Mouse (Mus musculus) right cerebral cortex, adult 2 months (tissue): ENCODE results near the gene Ccdc171.

Experiments used
- DNase-seq, 2 experiments: peaks; one replicate each; pipeline ENCODE4 v3.0.0; 2021 to 2022; ENCODE audit warnings: low spot score in 2 of 2

Ccdc171 gene

DNA sequence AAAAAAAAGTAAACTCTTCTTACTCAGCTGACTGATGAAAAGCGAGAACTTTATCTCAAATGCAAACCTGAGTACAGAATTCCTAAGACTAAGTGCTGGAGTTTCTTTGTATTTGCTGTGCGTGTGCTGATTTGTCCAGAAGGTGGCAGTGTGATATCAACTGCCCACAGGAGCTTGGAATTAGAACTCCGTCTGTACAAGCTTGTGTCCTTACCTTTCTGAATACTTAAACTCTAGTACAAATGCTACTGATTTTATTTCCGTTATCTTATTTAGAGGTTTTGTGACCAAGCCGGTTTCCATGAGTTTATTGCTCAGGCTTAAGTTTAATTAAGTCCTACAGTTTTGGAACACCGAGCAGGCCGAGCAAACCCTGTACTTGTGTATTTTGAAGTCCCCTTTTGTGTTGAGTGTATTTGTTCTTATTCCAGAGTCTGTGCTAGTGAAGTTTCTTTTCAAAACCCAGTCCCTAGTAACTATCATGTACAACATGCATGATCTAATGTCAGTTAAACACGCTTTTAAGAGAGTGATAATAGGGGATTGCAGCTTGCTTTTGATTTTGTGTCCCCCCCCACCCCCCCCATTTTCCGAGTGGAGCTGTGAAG, 269.1 kb downstream of the Ccdc171 start:
- peak; percentile 68 to 72 for DNase-seq

GRCm38 (mm10) chr4:83794930-83795459, 269.6 kb downstream of the Ccdc171 start:
- DNase-seq: no peak

- DNase-seq: no peak
Observed at GRCm38 (mm10) chr4:83797976-83798375, 272.6 kb downstream of the Ccdc171 start.

GRCm38 (mm10) chr4:83798674-83799430, 273.5 kb downstream of the Ccdc171 start:
- DNase-seq: no peak

GRCm38 (mm10) chr4:83800402-83800801, 275.1 kb downstream of the Ccdc171 start:
- no peak for DNase-seq

DNA sequence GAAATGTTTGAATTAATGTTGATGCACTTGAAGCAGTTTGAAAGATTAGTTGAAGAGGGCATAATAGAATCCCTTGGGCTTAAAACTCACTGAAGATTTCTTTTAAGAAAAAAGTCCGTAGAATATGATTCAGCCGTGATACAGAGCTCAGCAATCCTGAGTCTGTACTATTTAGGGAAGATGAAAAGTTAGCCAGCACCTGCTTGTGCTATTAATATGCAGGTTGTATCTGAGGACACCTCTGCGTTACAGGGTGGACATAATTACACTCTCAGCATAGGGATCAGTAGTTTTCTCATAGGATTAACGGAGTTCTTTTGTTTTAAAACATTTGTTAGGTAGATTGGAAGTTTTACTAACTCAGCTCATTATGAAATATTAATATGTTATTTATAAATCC, 291.6 kb downstream of the Ccdc171 start:
- no peak for DNase-seq

DNA sequence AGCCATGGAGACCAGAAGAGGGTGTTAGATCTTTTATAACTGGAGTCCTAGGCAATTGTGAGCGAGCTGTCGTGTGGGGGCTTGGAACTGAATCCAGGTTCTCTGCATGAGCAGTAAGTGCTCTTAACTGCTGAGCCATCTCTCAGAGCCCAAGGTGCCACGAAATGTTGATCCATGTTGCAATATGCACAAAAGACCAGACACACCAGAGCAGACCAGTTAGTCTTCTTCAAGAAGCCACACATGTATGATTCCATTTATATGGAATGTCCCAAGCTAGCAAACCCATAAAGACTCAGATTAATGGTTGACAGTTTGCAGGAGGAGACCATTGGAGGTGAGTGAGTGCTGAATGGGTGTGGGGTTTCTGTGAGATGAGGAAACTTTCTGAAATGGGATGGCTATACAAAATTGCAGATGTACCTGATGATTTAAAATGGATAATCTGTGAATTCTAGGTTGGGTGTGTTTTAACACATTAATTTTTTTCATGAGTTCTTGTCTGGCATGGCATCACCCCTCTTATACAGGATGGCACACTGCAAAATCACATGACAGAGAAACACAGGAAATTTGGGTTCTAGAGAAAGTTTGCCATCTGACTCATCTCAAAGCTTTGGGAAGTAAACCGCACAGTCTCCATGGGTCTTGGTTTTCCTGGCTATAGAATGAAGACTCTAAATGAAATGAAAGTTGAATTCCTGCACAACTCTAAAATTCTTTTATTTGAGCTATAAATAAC, 304.5 kb downstream of the Ccdc171 start:
- DNase-seq: no peak

- DNase-seq: no peak
Observed at GRCm38 (mm10) chr4:83830891-83831880, 305.8 kb downstream of the Ccdc171 start.

- no peak for DNase-seq
Observed at GRCm38 (mm10) chr4:83839077-83839476, 313.7 kb downstream of the Ccdc171 start.

DNA sequence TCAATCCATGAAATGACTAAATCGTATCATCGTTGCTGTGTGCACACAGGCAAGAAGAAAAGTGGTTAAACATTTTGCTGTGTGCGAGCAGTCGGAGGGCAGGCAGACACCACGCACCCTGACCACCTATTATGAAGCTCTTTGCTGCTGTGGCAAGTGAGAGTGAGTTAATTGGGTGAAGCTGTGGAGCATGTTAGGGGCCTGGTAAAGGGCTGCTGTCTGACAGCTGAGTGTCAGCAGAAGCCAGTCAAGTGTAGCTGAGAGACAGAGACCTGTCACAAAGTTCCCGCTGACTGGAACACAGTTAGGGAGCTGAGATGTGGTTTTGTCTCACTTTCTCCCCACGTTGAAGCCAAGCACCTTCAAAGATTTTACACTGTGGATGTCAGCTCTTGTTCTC, 321.0 kb downstream of the Ccdc171 start:
- DNase-seq: no peak

GRCm38 (mm10) chr4:83853885-83854284, 328.5 kb downstream of the Ccdc171 start:
- DNase-seq: no peak

DNA sequence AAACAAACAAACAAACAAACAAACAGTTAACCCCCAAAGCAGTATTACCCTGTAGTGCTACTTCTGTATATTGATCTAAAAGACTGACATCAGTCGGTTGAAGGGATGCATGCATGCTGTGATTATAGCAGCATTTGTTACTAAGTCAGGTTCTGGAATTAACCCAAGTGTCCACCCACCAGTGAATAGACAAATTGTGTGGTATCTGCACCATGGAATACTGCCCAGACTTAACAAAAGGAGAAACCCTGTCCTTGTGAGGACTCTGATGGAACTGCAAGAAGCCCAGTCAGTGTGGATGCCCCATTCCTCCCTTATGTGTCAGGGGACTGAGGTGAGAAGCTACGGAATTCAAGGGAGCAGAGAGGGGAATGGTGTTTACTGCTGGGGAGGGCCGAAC, 336.4 kb downstream of the Ccdc171 start:
- no peak for DNase-seq

GRCm38 (mm10) chr4:83862295-83862694, 336.9 kb downstream of the Ccdc171 start:
- no peak for DNase-seq

DNA sequence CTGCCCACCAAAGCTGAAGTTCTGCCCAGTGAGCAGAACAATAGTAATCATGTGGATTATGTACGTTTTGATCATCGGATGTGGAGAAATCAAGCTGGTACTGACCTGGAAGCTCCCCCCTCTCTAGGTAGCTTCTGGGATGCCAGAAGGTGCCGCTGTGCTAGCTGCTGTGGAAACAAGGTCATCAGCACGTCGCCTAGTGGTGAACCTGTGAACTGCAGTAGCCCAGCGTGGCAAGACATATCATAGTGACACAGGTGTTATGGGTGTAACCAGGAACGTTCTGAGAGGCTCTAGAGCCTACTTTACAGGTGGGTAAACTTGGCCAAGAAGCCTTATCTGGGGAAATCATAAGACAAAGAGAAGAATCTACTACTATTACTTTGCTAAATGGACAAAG, 351.3 kb downstream of the Ccdc171 start:
- no peak for DNase-seq

GRCm38 (mm10) chr4:83878236-83878635, 352.9 kb downstream of the Ccdc171 start:
- no peak for DNase-seq

GRCm38 (mm10) chr4:83888459-83889054, 363.2 kb downstream of the Ccdc171 start:
- no peak for DNase-seq

DNA sequence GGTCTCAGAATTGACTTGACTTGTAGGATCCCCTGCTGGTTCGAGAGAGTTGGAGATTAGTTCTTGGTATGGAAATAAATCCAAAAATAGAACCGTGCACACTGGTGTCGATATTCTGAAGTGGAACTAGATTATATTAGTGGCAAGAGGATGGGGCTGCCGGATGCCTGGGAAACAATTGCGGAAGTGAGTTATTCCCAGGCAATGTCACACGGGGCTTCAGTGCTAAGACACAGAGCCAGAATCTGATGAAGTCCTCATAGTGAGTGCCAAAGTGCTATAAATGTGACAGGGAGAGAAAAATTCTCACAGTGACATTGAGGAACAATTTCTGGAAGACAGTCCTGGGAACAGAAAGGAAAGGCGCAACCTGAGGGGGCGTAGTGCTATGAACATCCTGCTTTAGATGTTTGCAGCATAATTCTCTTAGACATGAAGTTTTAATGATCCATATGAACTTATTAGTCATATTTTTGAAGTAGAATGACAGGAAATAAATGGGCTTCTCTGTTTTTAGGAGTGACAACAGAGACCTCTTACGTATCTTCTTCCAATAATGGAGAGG, 376.8 kb downstream of the Ccdc171 start:
- no peak for DNase-seq
